Mouse (Mus musculus): ENCODE measurements around the gene Olfr1494. TPM values are rescaled to one million over a fixed set of nuclear protein-coding genes. Genes with fewer than 3 reads are reported as not detected.

Gene Olfr1494
- not detected in 2 replicates for polyA plus RNA-seq (2015; fragmentation: Nextera tagmentation; extraction: Ambion mirVana)

DNA sequence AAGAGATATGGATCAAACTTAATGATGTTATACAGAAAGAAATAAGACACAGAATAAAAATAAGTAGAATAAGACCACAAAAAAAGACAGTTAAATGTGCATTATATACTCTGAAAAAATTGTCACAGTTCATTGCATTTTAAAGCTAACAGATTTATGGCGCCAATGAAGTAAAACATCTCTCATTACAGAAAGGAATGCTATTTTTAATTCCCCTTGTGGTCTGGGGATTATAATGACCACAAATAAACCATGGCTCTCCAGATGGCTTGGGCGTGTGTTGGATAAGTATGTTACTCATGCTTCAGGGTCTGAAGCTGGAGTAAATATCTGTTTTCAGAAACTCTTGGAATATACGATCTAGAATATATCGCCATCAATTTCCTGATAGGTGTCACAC lies at the start of gene Olfr1494:
Olfr1494 (plus strand) TSS at position 301 of the 400 bp plus-strand sequence.
- 80% methylated on average over 4 of the region's 4 CpGs for WGBS
- ATAC-seq (replicated peaks; ENCODE audit: extremely low read depth, insufficient read depth, low FRiP score) = no peak

DNA sequence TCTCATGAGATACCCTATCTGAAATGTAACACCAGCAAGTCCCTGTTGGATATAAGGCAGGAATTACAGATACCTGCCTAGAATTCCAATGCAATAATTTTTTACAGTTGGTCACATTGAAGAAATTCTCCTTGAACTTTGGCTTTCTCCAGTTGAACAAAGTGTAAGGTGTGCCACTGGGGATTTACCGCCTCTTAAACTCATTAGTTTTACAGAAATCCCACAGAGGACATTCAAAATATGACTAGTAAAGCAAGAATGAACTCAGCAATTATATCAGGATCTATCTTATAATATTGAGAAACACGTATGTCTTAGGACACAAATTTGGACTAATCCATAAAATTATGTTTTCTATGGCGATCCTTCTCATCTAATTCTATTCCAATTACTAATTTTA lies 42.6 kb upstream of the Olfr1494 start, which contains the start of gene Olfr1491:
Olfr1491 (plus strand) TSS at position 301 of the 400 bp plus-strand sequence.
- Histone ChIP-seq H3K9ac (ENCODE audit: low read length) (no peak within 1 kb of the TSS), H3K4me2 (ENCODE audit: low read depth, low read length) (no peak within 1 kb of the TSS), H3K36me3 (ENCODE audit: control insufficient read depth, insufficient read depth) (no peaks in the 10 kb centered on the region), H3K27me3 (ENCODE audit: control insufficient read depth, insufficient read depth, low read length) (no peaks in the 10 kb centered on the region), H3K4me1 (ENCODE audit: control insufficient read depth, insufficient read depth, low read length) (no peaks in the 10 kb centered on the region), H3K27ac (ENCODE audit: low read length) (no peak within 1 kb of the TSS), H3K9me3 (replicated peaks; ENCODE audit: control insufficient read depth, low read length) (no peaks in the 10 kb centered on the region), H3K4me3 (ENCODE audit: low read length) (no peak within 1 kb of the TSS)
- no peak for ATAC-seq (replicated peaks; ENCODE audit: extremely low read depth, insufficient read depth, low FRiP score)
- 59% methylated on average over 3 of the region's 3 CpGs for whole genome bisulfite sequencing

More for the DNA sequence above, at the start of gene Olfr1494:
- Histone ChIP-seq H3K9ac (ENCODE audit: low read length) (no peak within 1 kb of the TSS), H3K27me3 (ENCODE audit: control insufficient read depth, insufficient read depth, low read length) (no peaks in the 10 kb centered on the region), H3K27ac (ENCODE audit: low read length) (no peak within 1 kb of the TSS), H3K4me1 (ENCODE audit: control insufficient read depth, insufficient read depth, low read length) (no peaks in the 10 kb centered on the region), H3K36me3 (ENCODE audit: control insufficient read depth, insufficient read depth) (no peaks in the 10 kb centered on the region), H3K4me2 (ENCODE audit: low read depth, low read length) (no peak within 1 kb of the TSS), H3K4me3 (ENCODE audit: low read length) (no peak within 1 kb of the TSS), H3K9me3 (replicated peaks; ENCODE audit: control insufficient read depth, low read length) (no peaks in the 10 kb centered on the region)

DNA sequence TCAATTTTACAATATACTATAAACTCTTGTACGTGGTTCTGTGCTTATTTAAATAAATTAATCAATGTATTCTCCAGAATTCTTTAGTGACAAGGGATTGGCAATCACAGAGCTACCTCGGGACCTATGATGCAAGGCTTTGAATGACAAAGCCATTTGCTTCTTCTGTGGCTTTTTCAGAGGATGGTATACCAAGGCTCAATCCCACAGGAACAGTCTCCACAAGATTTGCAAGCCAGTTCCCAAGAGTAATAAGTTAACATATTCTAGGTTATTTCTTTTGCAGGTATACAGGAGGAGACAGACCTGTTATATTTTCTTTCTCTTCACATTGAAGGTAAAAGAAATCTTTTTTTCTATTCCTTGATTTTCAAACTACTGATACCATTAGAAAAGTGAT lies 16.6 kb upstream of the Olfr1494 start, which contains the start of gene Olfr1493-ps1:
Olfr1493-ps1 (plus strand) TSS at position 301 of the 400 bp plus-strand sequence.
- H3K27me3 ChIP-seq (ENCODE audit: control insufficient read depth, insufficient read depth, low read length) = no peaks in the 10 kb centered on the region
- ATAC-seq (replicated peaks; ENCODE audit: extremely low read depth, insufficient read depth, low FRiP score) = no peak
- H3K9me3 ChIP-seq (replicated peaks; ENCODE audit: control insufficient read depth, low read length) = no peaks in the 10 kb centered on the region
- H3K4me2 ChIP-seq (ENCODE audit: low read depth, low read length) = no peak within 1 kb of the TSS
- H3K36me3 ChIP-seq (ENCODE audit: control insufficient read depth, insufficient read depth) = no peaks in the 10 kb centered on the region
- H3K27ac ChIP-seq (ENCODE audit: low read length) = no peak within 1 kb of the TSS
- no peaks in the 10 kb centered on the region for H3K4me1 ChIP-seq (ENCODE audit: control insufficient read depth, insufficient read depth, low read length)
- H3K4me3 ChIP-seq (ENCODE audit: low read length) = no peak within 1 kb of the TSS
- no peak within 1 kb of the TSS for H3K9ac ChIP-seq (ENCODE audit: low read length)
- WGBS = 47% methylated on average over 2 of the region's 2 CpGs

DNA sequence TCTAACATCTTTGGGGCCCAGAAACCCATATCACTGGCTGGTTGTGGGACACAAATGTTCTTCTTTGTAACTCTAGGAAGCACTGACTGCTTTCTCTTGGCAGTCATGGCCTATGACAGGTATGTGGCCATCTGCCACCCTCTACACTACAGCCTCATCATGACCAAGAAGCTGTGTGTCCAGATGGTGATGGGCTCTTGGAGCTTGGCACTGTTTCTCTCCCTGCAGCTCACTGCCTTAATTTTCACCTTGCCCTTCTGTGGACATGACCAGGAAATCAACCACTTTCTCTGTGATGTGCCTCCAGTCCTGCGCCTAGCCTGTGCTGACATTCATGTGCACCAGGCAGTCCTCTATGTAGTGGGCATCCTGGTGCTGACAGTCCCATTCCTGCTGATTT lies 9.8 kb downstream of the Olfr1494 start:
- ATAC-seq (replicated peaks; ENCODE audit: extremely low read depth, insufficient read depth, low FRiP score) = no peak
- H3K27me3 ChIP-seq (ENCODE audit: control insufficient read depth, insufficient read depth, low read length) = no peaks in the 10 kb centered on the region
- no peak overlapping the region for H3K4me3 ChIP-seq (ENCODE audit: low read length)
- H3K4me1 ChIP-seq (ENCODE audit: control insufficient read depth, insufficient read depth, low read length) = no peaks in the 10 kb centered on the region
- H3K27ac ChIP-seq (ENCODE audit: low read length) = no peak overlapping the region
- no peaks in the 10 kb centered on the region for H3K36me3 ChIP-seq (ENCODE audit: control insufficient read depth, insufficient read depth)
- no peak overlapping the region for H3K9ac ChIP-seq (ENCODE audit: low read length)
- H3K4me2 ChIP-seq (ENCODE audit: low read depth, low read length) = no peak overlapping the region
- H3K9me3 ChIP-seq (replicated peaks; ENCODE audit: control insufficient read depth, low read length) = peaks cover 3% of the 10 kb centered on the region; the same call in 1 of the 2 replicates
- WGBS = 89% methylated on average over 1 of the region's 1 CpGs

DNA sequence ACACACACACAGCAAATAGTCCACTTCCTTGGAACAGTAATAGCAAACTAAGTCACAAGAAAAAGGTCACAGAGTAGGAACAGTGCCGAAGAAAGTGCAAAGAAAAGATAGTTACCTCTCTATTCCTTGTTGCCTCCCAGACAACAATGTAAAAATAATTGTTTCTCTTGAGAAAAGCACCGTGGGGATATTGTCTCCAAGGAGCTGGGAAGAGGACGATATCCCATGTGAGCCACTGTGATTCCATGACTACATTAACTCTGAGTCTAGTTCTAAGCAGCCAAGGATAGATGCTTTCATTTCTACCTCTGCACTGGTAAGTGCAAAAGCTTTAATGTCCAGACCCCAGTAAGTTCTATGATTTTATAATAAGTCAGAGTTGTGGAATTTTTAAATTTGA lies 24.8 kb downstream of the Olfr1494 start, which contains the start of gene Olfr1495:
Olfr1495 (plus strand) TSS at position 301 of the 400 bp plus-strand sequence.
- H3K9ac ChIP-seq (ENCODE audit: low read length) = no peak within 1 kb of the TSS
- H3K4me1 ChIP-seq (ENCODE audit: control insufficient read depth, insufficient read depth, low read length) = no peaks in the 10 kb centered on the region
- H3K27me3 ChIP-seq (ENCODE audit: control insufficient read depth, insufficient read depth, low read length) = no peaks in the 10 kb centered on the region
- H3K9me3 ChIP-seq (replicated peaks; ENCODE audit: control insufficient read depth, low read length) = 0 out of 2 replicates have a peak, but pooled peaks cover 4% of the 10 kb centered on the region
- no peak within 1 kb of the TSS for H3K4me2 ChIP-seq (ENCODE audit: low read depth, low read length)
- WGBS = 66% methylated on average over 3 of the region's 3 CpGs
- H3K36me3 ChIP-seq (ENCODE audit: control insufficient read depth, insufficient read depth) = no peaks in the 10 kb centered on the region
- no peak within 1 kb of the TSS for H3K4me3 ChIP-seq (ENCODE audit: low read length)
- H3K27ac ChIP-seq (ENCODE audit: low read length) = no peak within 1 kb of the TSS
- no peak for ATAC-seq (replicated peaks; ENCODE audit: extremely low read depth, insufficient read depth, low FRiP score)

DNA sequence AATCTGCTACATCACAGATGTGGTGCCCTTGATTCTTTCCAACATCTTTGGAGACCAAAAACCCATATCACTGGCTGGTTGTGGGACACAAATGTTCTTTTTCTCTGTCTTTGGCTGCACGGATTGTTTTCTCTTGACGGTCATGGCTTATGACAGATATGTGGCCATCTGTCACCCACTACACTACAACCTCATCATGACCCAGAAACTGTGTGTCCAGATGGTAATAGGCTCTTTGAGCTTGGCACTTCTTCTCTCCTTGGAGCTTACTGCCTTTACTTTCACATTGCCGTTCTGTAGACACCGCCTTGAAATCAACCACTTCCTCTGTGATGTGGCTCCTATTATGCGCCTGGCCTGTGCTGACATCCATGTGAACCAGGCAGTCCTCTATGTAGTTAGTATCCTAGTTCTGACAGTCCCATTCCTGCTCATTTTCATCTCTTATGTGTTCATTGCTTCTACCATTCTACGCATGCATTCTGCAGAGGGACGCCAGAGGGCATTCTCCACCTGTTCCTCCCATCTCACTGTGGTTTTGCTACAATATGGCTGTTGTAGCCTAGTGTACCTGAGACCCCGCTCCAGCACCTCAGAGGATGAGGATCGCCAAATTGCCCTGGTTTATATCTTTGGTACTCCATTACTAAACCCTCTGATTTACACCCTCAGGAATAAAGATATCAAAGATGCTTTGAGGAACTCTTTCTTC lies 29.2 kb downstream of the Olfr1494 start:
- Histone ChIP-seq H3K9me3 (replicated peaks; ENCODE audit: control insufficient read depth, low read length) (peaks cover 4% of the 10 kb centered on the region; the same call in 1 of the 2 replicates), H3K4me3 (ENCODE audit: low read length) (no peak overlapping the region), H3K36me3 (ENCODE audit: control insufficient read depth, insufficient read depth) (no peaks in the 10 kb centered on the region), H3K4me2 (ENCODE audit: low read depth, low read length) (no peak overlapping the region), H3K27ac (ENCODE audit: low read length) (no peak overlapping the region), H3K27me3 (ENCODE audit: control insufficient read depth, insufficient read depth, low read length) (no peaks in the 10 kb centered on the region), H3K9ac (ENCODE audit: low read length) (no peak overlapping the region), H3K4me1 (ENCODE audit: control insufficient read depth, insufficient read depth, low read length) (no peaks in the 10 kb centered on the region)
- ATAC-seq (replicated peaks; ENCODE audit: extremely low read depth, insufficient read depth, low FRiP score) = no peak
- WGBS = 84% methylated on average over 9 of the region's 9 CpGs

DNA sequence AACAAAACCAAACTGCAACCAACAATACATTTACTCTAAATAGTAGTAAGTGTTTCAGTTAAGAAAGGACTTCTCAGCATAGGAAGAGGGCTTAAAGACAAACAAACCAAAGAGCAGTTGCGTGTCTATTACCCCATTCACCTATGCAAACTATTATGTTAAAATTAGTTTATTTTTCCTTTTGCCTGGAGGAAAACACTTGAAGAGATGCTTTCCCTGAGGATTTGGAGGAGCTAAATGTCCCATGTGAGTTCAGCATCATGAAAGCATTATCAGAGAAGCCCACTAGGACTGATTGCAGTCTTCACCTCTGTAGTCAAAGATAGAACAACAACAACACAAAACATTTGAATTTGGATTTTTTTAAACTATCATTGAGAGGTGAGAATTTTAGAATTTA lies 38.0 kb downstream of the Olfr1494 start, which contains the start of gene Olfr1496:
Olfr1496 (plus strand) TSS at position 301 of the 400 bp plus-strand sequence.
- 74% methylated on average over 1 of the region's 1 CpGs for WGBS
- Histone ChIP-seq H3K27me3 (ENCODE audit: control insufficient read depth, insufficient read depth, low read length) (no peaks in the 10 kb centered on the region), H3K27ac (ENCODE audit: low read length) (no peak within 1 kb of the TSS), H3K36me3 (ENCODE audit: control insufficient read depth, insufficient read depth) (no peaks in the 10 kb centered on the region), H3K4me2 (ENCODE audit: low read depth, low read length) (no peak within 1 kb of the TSS), H3K4me1 (ENCODE audit: control insufficient read depth, insufficient read depth, low read length) (no peaks in the 10 kb centered on the region), H3K4me3 (ENCODE audit: low read length) (no peak within 1 kb of the TSS), H3K9me3 (replicated peaks; ENCODE audit: control insufficient read depth, low read length) (no peaks in the 10 kb centered on the region), H3K9ac (ENCODE audit: low read length) (no peak within 1 kb of the TSS)
- ATAC-seq (replicated peaks; ENCODE audit: extremely low read depth, insufficient read depth, low FRiP score) = no peak

DNA sequence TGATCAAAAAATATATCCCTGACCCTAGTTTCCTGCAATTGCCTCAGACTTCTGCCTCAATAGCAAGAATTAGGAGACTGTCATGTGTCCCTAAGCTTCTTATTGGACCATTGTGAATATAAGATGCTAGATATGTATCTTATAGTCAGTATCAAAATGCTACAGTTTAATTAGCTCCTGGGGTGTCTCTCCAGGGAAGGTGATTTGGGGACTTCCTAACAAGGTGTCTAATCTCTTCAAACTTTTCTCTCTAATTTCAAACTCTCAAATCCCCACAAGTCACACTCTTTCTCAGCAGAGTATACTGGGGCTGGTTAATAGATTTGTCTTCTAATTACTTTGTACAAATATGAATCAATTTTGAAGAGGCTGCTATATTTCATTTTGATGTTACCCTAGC lies 58.6 kb downstream of the Olfr1494 start, which contains the start of gene Olfr1497:
Olfr1497 (minus strand) TSS at position 101 of the 400 bp plus-strand sequence.
- ATAC-seq (replicated peaks; ENCODE audit: extremely low read depth, insufficient read depth, low FRiP score) = no peak
- H3K9me3 ChIP-seq (replicated peaks; ENCODE audit: control insufficient read depth, low read length) = no peaks in the 10 kb centered on the region
- no peak within 1 kb of the TSS for H3K9ac ChIP-seq (ENCODE audit: low read length)
- H3K4me3 ChIP-seq (ENCODE audit: low read length) = no peak within 1 kb of the TSS
- H3K4me1 ChIP-seq (ENCODE audit: control insufficient read depth, insufficient read depth, low read length) = no peaks in the 10 kb centered on the region
- H3K27me3 ChIP-seq (ENCODE audit: control insufficient read depth, insufficient read depth, low read length) = no peaks in the 10 kb centered on the region
- H3K4me2 ChIP-seq (ENCODE audit: low read depth, low read length) = no peak within 1 kb of the TSS
- no peak within 1 kb of the TSS for H3K27ac ChIP-seq (ENCODE audit: low read length)
- no peaks in the 10 kb centered on the region for H3K36me3 ChIP-seq (ENCODE audit: control insufficient read depth, insufficient read depth)

Data from heart, embryonic 16.5 days (tissue).